ENCODE assay signal across 12 mouse cellular contexts in genomic region chr13:51434460-51434859, GRCm38 (mm10). TPM values are rescaled to one million over a fixed set of nuclear protein-coding genes. Genes with fewer than 3 reads are reported as not detected.
DNase-seq lines count a peak whose midpoint lies in the region; ATAC-seq and TF ChIP-seq lines count a peak whose summit lies in the region.
"Had no signal": no experiment of that assay in that cellular context is flagged by ENCODE, and none has a peak within 500 bp of the region (broad histone marks: within the 10 kb centered on the region; RNA-seq: fewer than 3 reads in every experiment).

No protein-coding gene starts in this region.

- no peak overlapping the region for H3K27ac ChIP-seq in heart, postnatal 0 days (ENCODE audit: low read depth)
- H3K27ac ChIP-seq in midbrain, postnatal 0 days (ENCODE audit: low read depth, low read length): no peak overlapping the region
- no peak overlapping the region for H3K27ac ChIP-seq in midbrain, embryonic 13.5 days
- no peak overlapping the region for H3K27ac ChIP-seq in cortical plate, adult 2 months (ENCODE audit: insufficient read depth, low read length)
- no peak overlapping the region for H3K27ac ChIP-seq in stomach, postnatal 0 days (replicated peaks)
- H3K27ac ChIP-seq: hindbrain, embryonic 15.5 days; macrophage; neural tube, embryonic 13.5 days had no signal

- no peaks in the 10 kb centered on the region for H3K9me3 ChIP-seq in heart, postnatal 0 days (replicated peaks; ENCODE audit: control insufficient read depth, low read length)
- no peaks in the 10 kb centered on the region for H3K9me3 ChIP-seq in midbrain, postnatal 0 days (ENCODE audit: low read length)
- H3K9me3 ChIP-seq in midbrain, embryonic 13.5 days: no peaks in the 10 kb centered on the region
- no peaks in the 10 kb centered on the region for H3K9me3 ChIP-seq in stomach, postnatal 0 days (ENCODE audit: control insufficient read depth, low read length)
- H3K9me3 ChIP-seq: hindbrain, embryonic 15.5 days; neural tube, embryonic 13.5 days had no signal

- no peak overlapping the region for H3K9ac ChIP-seq in heart, postnatal 0 days (replicated peaks; ENCODE audit: low read depth, low read length)
- no peak overlapping the region for H3K9ac ChIP-seq in midbrain, postnatal 0 days (replicated peaks; ENCODE audit: low read length, poor library complexity, severe bottlenecking)
- H3K9ac ChIP-seq in midbrain, embryonic 13.5 days (replicated peaks): no peak overlapping the region
- no peak overlapping the region for H3K9ac ChIP-seq in stomach, postnatal 0 days (ENCODE audit: low read length)
- H3K9ac ChIP-seq: hindbrain, embryonic 15.5 days; neural tube, embryonic 13.5 days had no signal

- ATAC-seq in heart, postnatal 0 days (ENCODE audit: insufficient read depth, low read depth): no peak
- ATAC-seq in midbrain, postnatal 0 days (ENCODE audit: low FRiP score): no peak
- no peak for ATAC-seq in midbrain, embryonic 13.5 days
- no peak for ATAC-seq in stomach, postnatal 0 days (ENCODE audit: low FRiP score, low TSS enrichment)

- DNase-seq in heart, postnatal 0 days (ENCODE audit: low spot score): no peak
- DNase-seq in heart, postnatal 10 days: no peak
- no peak for DNase-seq in midbrain, postnatal 0 days (ENCODE audit: low spot score)
- DNase-seq in stomach, postnatal 0 days (ENCODE audit: low spot score): no peak
- no peak for DNase-seq in kidney, postnatal 25 days
- no peak for DNase-seq in frontal cortex, postnatal 14 days (ENCODE audit: low spot score in 2 of 2)
- DNase-seq: thymus, postnatal 25 days had no signal

- intact Hi-C loops in heart, postnatal 10 days (cut with DNase I): no loop called here

- no peak overlapping the region for H3K4me3 ChIP-seq in heart, postnatal 0 days (ENCODE audit: low read depth, low read length)
- H3K4me3 ChIP-seq in midbrain, postnatal 0 days (ENCODE audit: low read depth, low read length): no peak overlapping the region
- H3K4me3 ChIP-seq in midbrain, embryonic 13.5 days (replicated peaks): no peak overlapping the region
- H3K4me3 ChIP-seq in cortical plate, adult 2 months (ENCODE audit: insufficient read depth, low read length): no peak overlapping the region
- no peak overlapping the region for H3K4me3 ChIP-seq in stomach, postnatal 0 days (ENCODE audit: low read depth, low read length)
- H3K4me3 ChIP-seq: hindbrain, embryonic 15.5 days; neural tube, embryonic 13.5 days had no signal

- no peaks in the 10 kb centered on the region for H3K27me3 ChIP-seq in heart, postnatal 0 days (ENCODE audit: control insufficient read depth, insufficient read depth, low read length)
- H3K27me3 ChIP-seq in midbrain, postnatal 0 days (ENCODE audit: insufficient read depth, low read length): no peaks in the 10 kb centered on the region
- no peaks in the 10 kb centered on the region for H3K27me3 ChIP-seq in midbrain, embryonic 13.5 days
- H3K27me3 ChIP-seq in stomach, postnatal 0 days (ENCODE audit: control insufficient read depth, insufficient read depth, low read length): no peaks in the 10 kb centered on the region
- H3K27me3 ChIP-seq: hindbrain, embryonic 15.5 days; neural tube, embryonic 13.5 days had no signal

- TF ChIP-seq EP300 in heart, postnatal 0 days (IDR thresholded peaks at IDR 0.05; ENCODE audit: low read depth): no peak
- no peak for TF ChIP-seq EP300 in stomach, postnatal 0 days (optimal IDR thresholded peaks at IDR 0.05)

- peak; percentile 50 for TF ChIP-seq CTCF in heart, postnatal 0 days (IDR thresholded peaks at IDR 0.05; ENCODE audit: low read depth)
- peak; percentile 72 for TF ChIP-seq CTCF in midbrain, postnatal 0 days (IDR thresholded peaks at IDR 0.05)
- TF ChIP-seq CTCF in cortical plate, adult 2 months (IDR thresholded peaks at IDR 0.05; ENCODE audit: extremely low read depth, insufficient read depth, low read length): peak; percentile 52
- peak; percentile 70 for TF ChIP-seq CTCF in stomach, postnatal 0 days (IDR thresholded peaks at IDR 0.05; ENCODE audit: low read depth)

- H3K4me2 ChIP-seq in heart, postnatal 0 days (ENCODE audit: low read depth, low read length): no peak overlapping the region
- H3K4me2 ChIP-seq in midbrain, postnatal 0 days (ENCODE audit: low read depth, low read length, poor library complexity, severe bottlenecking): no peak overlapping the region
- H3K4me2 ChIP-seq in midbrain, embryonic 13.5 days (replicated peaks): no peak overlapping the region
- no peak overlapping the region for H3K4me2 ChIP-seq in stomach, postnatal 0 days (replicated peaks; ENCODE audit: low read depth)
- H3K4me2 ChIP-seq: hindbrain, embryonic 15.5 days; neural tube, embryonic 13.5 days had no signal

- H3K36me3 ChIP-seq in heart, postnatal 0 days (replicated peaks; ENCODE audit: control insufficient read depth, insufficient read depth, low read length): no peaks in the 10 kb centered on the region
- H3K36me3 ChIP-seq in midbrain, postnatal 0 days (ENCODE audit: insufficient read depth, low read length): peaks cover 2% of the 10 kb centered on the region; the same call in 1 of the 2 replicates
- no peaks in the 10 kb centered on the region for H3K36me3 ChIP-seq in midbrain, embryonic 13.5 days
- no peaks in the 10 kb centered on the region for H3K36me3 ChIP-seq in stomach, postnatal 0 days (ENCODE audit: control insufficient read depth, insufficient read depth, low read length)
- H3K36me3 ChIP-seq: hindbrain, embryonic 15.5 days; neural tube, embryonic 13.5 days had no signal

- 48% methylated on average over 2 of the region's 2 CpGs for WGBS in heart, postnatal 0 days
- WGBS in midbrain, postnatal 0 days: 88% methylated on average over 2 of the region's 2 CpGs
- 73% methylated on average over 2 of the region's 2 CpGs for WGBS in midbrain, embryonic 13.5 days
- WGBS in stomach, postnatal 0 days: 78% methylated on average over 2 of the region's 2 CpGs

- no peak for TF ChIP-seq POLR2A in cortical plate, adult 2 months (IDR thresholded peaks at IDR 0.05; ENCODE audit: extremely low read depth, insufficient read depth, low read length)

- H3K4me1 ChIP-seq in heart, postnatal 0 days (ENCODE audit: control insufficient read depth, insufficient read depth): no peaks in the 10 kb centered on the region
- peaks cover 6% of the 10 kb centered on the region; the same call in 1 of the 2 replicates for H3K4me1 ChIP-seq in midbrain, postnatal 0 days (ENCODE audit: insufficient read depth, low read length)
- H3K4me1 ChIP-seq in midbrain, embryonic 13.5 days (replicated peaks): peaks cover 8% of the 10 kb centered on the region
- H3K4me1 ChIP-seq in cortical plate, adult 2 months (ENCODE audit: control insufficient read depth, insufficient read depth, low read length): 0 out of 2 replicates have a peak, but pooled peaks cover 2% of the 10 kb centered on the region
- no peaks in the 10 kb centered on the region for H3K4me1 ChIP-seq in stomach, postnatal 0 days (replicated peaks; ENCODE audit: control insufficient read depth, insufficient read depth)

RNA-seq across cellular contexts. Expression of gene S1pr3, which starts 26.0 kb away (rescaled TPM):
- total RNA-seq in heart, postnatal 0 days (2014; rRNA removed; ENCODE audit: low replicate concordance): 20.0 and 25.8 TPM in 2 replicates
- 15.1 and 15.6 TPM in 2 replicates for polyA plus RNA-seq in heart, postnatal 0 days (2015; fragmentation: Nextera tagmentation; extraction: Ambion mirVana)
- 10 to 100 TPM; 25.6 to 31.5 TPM for total RNA-seq in heart, postnatal 10 days (2021)
- 9.5 and 9.6 TPM in 2 replicates for total RNA-seq in midbrain, postnatal 0 days (2014; rRNA removed)
- 7.0 and 7.3 TPM in 2 replicates for polyA plus RNA-seq in midbrain, postnatal 0 days (2015; fragmentation: Nextera tagmentation; extraction: Ambion mirVana)
- 10.2 and 10.4 TPM in 2 replicates for polyA plus RNA-seq in midbrain, embryonic 13.5 days (2015; fragmentation: Nextera tagmentation; extraction: Ambion mirVana)
- 6.7 and 6.9 TPM in 2 replicates for polyA plus RNA-seq in cortical plate, adult 2 months (2012; rRNA removed)
- polyA plus RNA-seq in stomach, postnatal 0 days (2015; fragmentation: Nextera tagmentation; extraction: Ambion mirVana): 7.2 and 8.1 TPM in 2 replicates
- polyA plus RNA-seq: macrophage had no signal
